Mouse (Mus musculus) midbrain, embryonic 10.5 days (tissue): ENCODE data around the gene Eno3. TPM values are rescaled to one million over a fixed set of nuclear protein-coding genes. Genes with fewer than 3 reads are reported as not detected.

Source experiments
- DNase-seq: peaks from one replicate; pipeline ENCODE4 v3.0.0-alpha.2; 2017; ENCODE audit warnings: low spot score
- H3K27ac ChIP-seq: fragments of 300-500 bp; sonication (generic); replicated peaks from 2 replicates; pipeline ENCODE4 v1.5.1; 2016; ENCODE audit warnings: mild to moderate bottlenecking
- H3K27me3 ChIP-seq: fragments of 300-500 bp; sonication (generic); 2 replicates; pipeline ENCODE4 v1.6.1; 2016; ENCODE audit warnings: low read depth, mild to moderate bottlenecking; ENCODE audit not compliant: poor library complexity, severe bottlenecking
- H3K36me3 ChIP-seq: fragments of 300-500 bp; sonication (generic); 2 replicates; pipeline ENCODE4 v1.6.1; 2016; ENCODE audit warnings: mild to moderate bottlenecking, moderate library complexity
- H3K4me1 ChIP-seq: fragments of 300-500 bp; sonication (generic); 2 replicates; pipeline ENCODE4 v1.6.1; 2016
- H3K4me3 ChIP-seq: fragments of 300-500 bp; sonication (generic); 2 replicates; pipeline ENCODE4 v1.5.1; 2016; ENCODE audit warnings: mild to moderate bottlenecking, moderate library complexity
- H3K9me3 ChIP-seq: fragments of 300-500 bp; sonication (generic); replicated peaks from 2 replicates; pipeline ENCODE4 v1.6.1; 2016; ENCODE audit warnings: mild to moderate bottlenecking
- WGBS: fragments of 180-500 bp; shearing (Covaris S2); methylation state at CpG from one replicate; pipeline ENCODE4 v1.1.7; 2016; 5-methylcytosine and 5-hydroxymethylcytosine counted together
- polyA plus RNA-seq: library from polyadenylated mRNA; unstranded; fragments of >200 nt; fragmentation: Nextera tagmentation; extraction: Ambion mirVana; gene quantifications from 2 replicates; pipeline ENCODE4 v1.2.1, GENCODE M21; 2016

The Eno3 gene
- 22.6 and 32.8 TPM in 2 replicates for polyA plus RNA-seq

- Histone ChIP-seq H3K4me3 (peak within 1 kb of the TSS; percentile 100), H3K27me3 (no peaks in the 10 kb centered on the region), H3K36me3 (peaks cover 40% of the 10 kb centered on the region), H3K9me3 (no peaks in the 10 kb centered on the region), H3K4me1 (peaks cover 54% of the 10 kb centered on the region), H3K27ac (peak within 1 kb of the TSS; percentile 99)
- WGBS: 0% methylated on average over 3 of the region's 3 CpGs
- DNase-seq: peak; percentile 48
These were observed at the start of gene Eno3 for GRCm38 (mm10) chr11:70656964-70657363. Gene Eno3 (plus strand): TSS chr11:70657202.

GRCm38 (mm10) chr11:70607611-70608010 is 49.4 kb upstream of the Eno3 start:
- no peak for DNase-seq
- H3K4me1 ChIP-seq: no peaks in the 10 kb centered on the region
- no peaks in the 10 kb centered on the region for H3K9me3 ChIP-seq
- no peaks in the 10 kb centered on the region for H3K27me3 ChIP-seq
- no peak overlapping the region for H3K4me3 ChIP-seq
- no peak overlapping the region for H3K27ac ChIP-seq
- peaks cover 95% of the 10 kb centered on the region for H3K36me3 ChIP-seq
- 91% methylated on average over 9 of the region's 9 CpGs for WGBS

- DNase-seq: no peak
- no peak overlapping the region for H3K4me3 ChIP-seq
- peaks cover 99% of the 10 kb centered on the region for H3K36me3 ChIP-seq
These were observed 48.5 kb upstream of the Eno3 start for GRCm38 (mm10) chr11:70608381-70609066.

DNA sequence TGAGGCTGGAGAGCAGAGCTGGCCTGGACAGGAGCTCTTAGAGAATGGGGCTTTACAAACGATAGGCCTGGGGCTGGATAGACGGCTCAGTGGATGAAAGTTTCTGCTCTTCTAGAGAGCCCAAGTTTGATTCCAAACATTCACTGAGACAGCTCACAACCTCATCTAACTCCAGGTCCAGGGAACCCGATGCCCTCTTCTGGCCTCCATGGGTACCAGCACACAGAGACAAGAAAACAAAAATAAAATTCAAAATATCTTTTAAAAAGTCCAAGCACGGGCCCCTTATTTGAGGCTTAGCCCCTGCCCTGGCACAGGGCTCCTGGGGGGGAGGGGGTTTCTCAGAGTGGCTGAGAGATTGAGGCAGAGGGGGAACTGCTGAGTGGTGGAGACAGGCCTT is 46.2 kb upstream of the Eno3 start:
- Histone ChIP-seq H3K27ac (no peak overlapping the region), H3K9me3 (no peaks in the 10 kb centered on the region), H3K4me3 (no peak overlapping the region), H3K36me3 (peaks cover 78% of the 10 kb centered on the region), H3K4me1 (peaks cover 14% of the 10 kb centered on the region), H3K27me3 (peaks cover 11% of the 10 kb centered on the region)
- no peak for DNase-seq
- WGBS: 86% methylated on average over 4 of the region's 4 CpGs

More at GRCm38 (mm10) chr11:70608381-70609066, 48.5 kb upstream of the Eno3 start:
- no peaks in the 10 kb centered on the region for H3K27me3 ChIP-seq
- H3K4me1 ChIP-seq: no peaks in the 10 kb centered on the region
- 87% methylated on average over 26 of the region's 26 CpGs for WGBS
- H3K9me3 ChIP-seq: no peaks in the 10 kb centered on the region
- H3K27ac ChIP-seq: no peak overlapping the region

DNA sequence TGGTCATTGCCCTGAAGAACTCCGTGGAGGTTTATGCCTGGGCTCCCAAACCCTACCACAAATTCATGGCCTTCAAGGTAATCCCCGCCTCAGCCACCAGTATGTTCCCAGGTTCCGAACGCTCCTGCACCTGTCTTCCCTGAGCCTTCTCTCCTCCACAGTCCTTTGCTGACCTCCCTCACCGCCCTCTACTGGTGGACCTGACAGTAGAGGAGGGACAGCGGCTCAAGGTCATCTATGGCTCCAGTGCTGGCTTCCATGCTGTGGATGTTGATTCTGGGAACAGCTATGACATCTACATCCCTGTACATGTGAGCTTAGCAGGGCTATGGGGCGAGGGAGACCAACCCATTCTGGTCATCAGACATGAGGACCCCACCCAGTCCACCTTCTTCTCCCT is 44.5 kb upstream of the Eno3 start:
- WGBS: 78% methylated on average over 7 of the region's 7 CpGs
- DNase-seq: no peak
- peaks cover 19% of the 10 kb centered on the region for H3K4me1 ChIP-seq
- no peak overlapping the region for H3K27ac ChIP-seq
- H3K36me3 ChIP-seq: peaks cover 61% of the 10 kb centered on the region
- no peaks in the 10 kb centered on the region for H3K9me3 ChIP-seq
- peaks cover 27% of the 10 kb centered on the region for H3K27me3 ChIP-seq
- H3K4me3 ChIP-seq: no peak overlapping the region

GRCm38 (mm10) chr11:70615074-70615473 is 41.9 kb upstream of the Eno3 start:
- H3K27ac ChIP-seq: peak overlapping the region; percentile 46
- peaks cover 35% of the 10 kb centered on the region for H3K36me3 ChIP-seq
- peak; percentile 61 for DNase-seq
- WGBS: 0% methylated on average over 17 of the region's 17 CpGs
- H3K27me3 ChIP-seq: peaks cover 27% of the 10 kb centered on the region
- H3K4me1 ChIP-seq: peaks cover 19% of the 10 kb centered on the region
- no peaks in the 10 kb centered on the region for H3K9me3 ChIP-seq
- H3K4me3 ChIP-seq: peak overlapping the region; percentile 57

DNA sequence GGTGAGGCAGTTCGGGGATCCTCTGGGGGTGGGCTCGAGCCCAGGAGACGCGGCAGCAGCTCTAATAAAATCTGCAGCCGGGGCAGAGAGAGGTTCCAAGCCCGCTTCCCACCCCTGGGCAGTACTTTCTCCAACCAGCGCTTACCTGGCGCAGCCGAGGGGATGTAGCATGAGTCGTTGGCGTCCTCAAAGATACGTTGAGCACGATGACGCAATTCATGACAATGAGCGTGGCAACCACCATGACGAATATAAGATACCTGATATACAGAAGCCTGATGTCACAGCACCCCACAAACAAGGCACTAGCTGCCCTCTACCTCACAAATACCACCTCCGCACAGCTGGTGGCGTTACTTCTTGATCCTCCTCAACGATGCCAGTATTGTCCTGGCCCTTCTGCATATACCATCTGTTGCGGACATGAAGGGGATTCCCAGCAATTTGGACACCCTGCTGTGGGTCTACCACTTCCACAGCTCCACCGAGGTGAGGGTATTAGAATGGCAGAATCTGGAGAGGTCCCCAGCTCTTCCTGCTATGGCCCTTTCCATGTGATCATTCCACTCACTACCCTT is 41.4 kb upstream of the Eno3 start, which contains the start of gene 4930544D05Rik:
Gene 4930544D05Rik, plus strand, starts transcription at position 333 of the 578 bp plus-strand sequence.
- Histone ChIP-seq H3K36me3 (peaks cover 30% of the 10 kb centered on the region), H3K27ac (peak within 1 kb of the TSS; percentile 46), H3K9me3 (no peaks in the 10 kb centered on the region), H3K27me3 (peaks cover 27% of the 10 kb centered on the region), H3K4me3 (peak within 1 kb of the TSS; percentile 57), H3K4me1 (peaks cover 19% of the 10 kb centered on the region)
- no peak for DNase-seq
- 11% methylated on average over 21 of the region's 21 CpGs for WGBS

GRCm38 (mm10) chr11:70619101-70619500 is 37.9 kb upstream of the Eno3 start, which contains the start of gene Chrne:
Gene Chrne (minus strand): TSS chr11:70619216.
- H3K9me3 ChIP-seq: no peaks in the 10 kb centered on the region
- no peak within 1 kb of the TSS for H3K27ac ChIP-seq
- H3K4me3 ChIP-seq: no peak within 1 kb of the TSS
- no peak for DNase-seq
- no peaks in the 10 kb centered on the region for H3K36me3 ChIP-seq
- 48% methylated on average over 1 of the region's 1 CpGs for WGBS
- H3K27me3 ChIP-seq: peaks cover 27% of the 10 kb centered on the region
- peaks cover 21% of the 10 kb centered on the region for H3K4me1 ChIP-seq

DNA sequence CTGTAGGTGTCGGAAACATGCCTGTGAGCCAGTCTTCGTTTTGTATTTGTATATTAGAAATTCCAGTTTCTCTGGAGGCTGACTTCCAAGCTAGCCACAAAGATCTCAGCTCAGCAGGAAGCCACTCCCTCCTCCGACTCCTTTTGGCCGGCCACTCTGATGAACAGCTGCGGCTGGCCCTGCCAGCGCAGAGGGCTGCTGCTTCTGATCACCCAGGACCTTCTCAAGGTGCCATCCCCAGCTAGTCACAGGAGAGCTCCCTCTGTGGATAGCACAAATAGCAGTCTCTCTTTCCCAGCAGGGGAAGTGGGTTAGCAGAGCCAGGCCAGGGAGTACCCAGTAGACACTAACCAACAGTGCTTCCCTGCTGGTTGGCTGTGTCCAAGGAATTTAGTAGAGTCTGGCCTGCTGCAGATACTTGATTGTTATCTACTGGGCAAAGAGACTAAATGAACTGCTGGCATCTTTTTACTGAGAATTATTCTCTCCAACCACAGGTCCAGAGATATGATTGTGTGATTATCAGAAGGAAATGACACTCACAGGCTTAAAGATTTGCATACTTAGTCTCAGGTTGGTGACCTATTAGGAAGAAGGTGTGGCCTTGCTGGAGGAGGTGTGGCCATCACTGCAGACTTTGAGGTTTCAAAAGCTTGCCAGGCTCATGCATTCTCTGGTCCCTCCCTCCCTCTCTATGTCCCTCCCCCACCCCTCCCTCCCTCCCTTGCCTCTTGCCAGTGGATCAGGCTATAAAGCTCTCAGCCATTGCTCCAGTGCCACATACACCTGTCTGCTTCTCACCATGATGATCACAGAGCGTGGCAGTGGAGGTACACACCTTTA is 34.8 kb upstream of the Eno3 start:
- 46% methylated on average over 7 of the region's 7 CpGs for WGBS
- Histone ChIP-seq H3K36me3 (no peaks in the 10 kb centered on the region), H3K27ac (no peak overlapping the region), H3K4me1 (0 out of 2 replicates have a peak, but pooled peaks cover 2% of the 10 kb centered on the region), H3K4me3 (no peak overlapping the region), H3K27me3 (peaks cover 2% of the 10 kb centered on the region; the same call in 1 of the 2 replicates), H3K9me3 (no peaks in the 10 kb centered on the region)
- no peak for DNase-seq

GRCm38 (mm10) chr11:70623053-70623742 is 33.8 kb upstream of the Eno3 start:
- WGBS: 82% methylated on average over 10 of the region's 10 CpGs
- Histone ChIP-seq H3K4me1 (0 out of 2 replicates have a peak, but pooled peaks cover 2% of the 10 kb centered on the region), H3K4me3 (no peak overlapping the region), H3K27ac (no peak overlapping the region), H3K36me3 (no peaks in the 10 kb centered on the region), H3K9me3 (no peaks in the 10 kb centered on the region), H3K27me3 (no peaks in the 10 kb centered on the region)
- no peak for DNase-seq

- WGBS: 49% methylated on average over 4 of the region's 4 CpGs
- peak; percentile 66 for DNase-seq
- Histone ChIP-seq H3K27ac (no peak overlapping the region), H3K4me1 (0 out of 2 replicates have a peak, but pooled peaks cover 2% of the 10 kb centered on the region), H3K27me3 (no peaks in the 10 kb centered on the region), H3K9me3 (no peaks in the 10 kb centered on the region), H3K4me3 (no peak overlapping the region), H3K36me3 (no peaks in the 10 kb centered on the region)
These were observed 31.5 kb upstream of the Eno3 start for GRCm38 (mm10) chr11:70625473-70625872.

DNA sequence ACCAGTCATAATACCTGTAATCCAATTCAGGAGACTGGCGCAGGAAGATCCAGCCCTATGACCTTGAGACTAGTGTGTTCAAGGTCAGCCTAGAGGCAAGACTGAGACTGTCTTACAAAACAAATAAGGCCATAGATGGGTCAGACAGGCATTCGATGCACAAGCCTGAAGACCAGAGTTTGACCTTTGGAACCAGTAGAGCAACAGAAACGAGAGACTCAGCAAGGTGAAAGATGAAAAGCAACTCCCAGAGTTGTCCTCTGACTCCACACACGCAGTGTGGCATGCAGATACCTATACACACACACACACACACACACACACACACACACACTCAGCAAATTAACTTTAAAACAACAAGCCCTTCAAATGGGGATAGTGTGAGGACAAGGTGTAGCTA is 30.1 kb upstream of the Eno3 start:
- Histone ChIP-seq H3K36me3 (no peaks in the 10 kb centered on the region), H3K4me3 (no peak overlapping the region), H3K27ac (no peak overlapping the region), H3K9me3 (no peaks in the 10 kb centered on the region), H3K4me1 (0 out of 2 replicates have a peak, but pooled peaks cover 2% of the 10 kb centered on the region), H3K27me3 (no peaks in the 10 kb centered on the region)
- no peak for DNase-seq
- WGBS: 75% methylated on average over 4 of the region's 4 CpGs
